ENCODE assay signal across 9 mouse cellular contexts in genomic region chr5:120322031-120322731, GRCm38 (mm10).
DNase-seq lines count a peak whose midpoint lies in the region; ATAC-seq lines count a peak whose summit lies in the region.
"Had no signal": no experiment of that assay in that cellular context is flagged by ENCODE, and none has a peak within 500 bp of the region (broad histone marks: within the 10 kb centered on the region; RNA-seq: fewer than 3 reads in every experiment).

No protein-coding gene starts in this region.

- peak overlapping the region; percentile 75 for H3K27ac ChIP-seq in hindbrain, embryonic 11.5 days (ENCODE audit: low read depth, low read length)
- H3K27ac ChIP-seq in midbrain, embryonic 14.5 days (replicated peaks; ENCODE audit: low read depth, low read length) = peak overlapping the region; percentile 58

- peak overlapping the region; percentile 19 for H3K4me3 ChIP-seq in hindbrain, embryonic 11.5 days (ENCODE audit: low read depth, low read length)
- peak overlapping the region; percentile 16 for H3K4me3 ChIP-seq in midbrain, embryonic 14.5 days (replicated peaks; ENCODE audit: low read depth, low read length)

- under 1% methylated on average over 30 of the region's 30 CpGs for WGBS in hindbrain, embryonic 11.5 days
- 1% methylated on average over 30 of the region's 30 CpGs for WGBS in midbrain, embryonic 14.5 days

- no peaks in the 10 kb centered on the region; the same call in 1 of the 2 replicates for H3K4me1 ChIP-seq in hindbrain, embryonic 11.5 days (replicated peaks; ENCODE audit: control insufficient read depth, insufficient read depth, low read length)
- peaks cover 13% of the 10 kb centered on the region for H3K4me1 ChIP-seq in midbrain, embryonic 14.5 days (ENCODE audit: control insufficient read depth, insufficient read depth, low read length)

- ATAC-seq in hindbrain, embryonic 11.5 days (ENCODE audit: low FRiP score) = peak; percentile 72
- peak; percentile 70 for ATAC-seq in midbrain, embryonic 14.5 days (ENCODE audit: low FRiP score, low TSS enrichment)

- intact Hi-C loops in heart, postnatal 14 days (cut with DNase I) = no loop called here

- H3K27me3 ChIP-seq in hindbrain, embryonic 11.5 days (ENCODE audit: control insufficient read depth, insufficient read depth, low read length) = no peaks in the 10 kb centered on the region; the same call in 1 of the 2 replicates
- peaks cover 30% of the 10 kb centered on the region; the same call in 1 of the 2 replicates for H3K27me3 ChIP-seq in midbrain, embryonic 14.5 days (ENCODE audit: control insufficient read depth, insufficient read depth, low read length)

- H3K4me2 ChIP-seq in hindbrain, embryonic 11.5 days (replicated peaks; ENCODE audit: low read depth, low read length) = peak overlapping the region; percentile 44
- peak overlapping the region; percentile 52 for H3K4me2 ChIP-seq in midbrain, embryonic 14.5 days (ENCODE audit: low read length)

- no peaks in the 10 kb centered on the region for H3K9me3 ChIP-seq in hindbrain, embryonic 11.5 days (ENCODE audit: control insufficient read depth, low read length)
- no peaks in the 10 kb centered on the region for H3K9me3 ChIP-seq in midbrain, embryonic 14.5 days (ENCODE audit: control insufficient read depth, low read length)

- H3K9ac ChIP-seq in hindbrain, embryonic 11.5 days (ENCODE audit: low read depth, low read length) = peak overlapping the region; percentile 52
- peak overlapping the region; percentile 50 for H3K9ac ChIP-seq in midbrain, embryonic 14.5 days (replicated peaks; ENCODE audit: low read length)

- no peaks in the 10 kb centered on the region for H3K36me3 ChIP-seq in hindbrain, embryonic 11.5 days (ENCODE audit: control insufficient read depth, insufficient read depth, low read length)
- H3K36me3 ChIP-seq in midbrain, embryonic 14.5 days (ENCODE audit: control insufficient read depth, insufficient read depth, low read length) = no peaks in the 10 kb centered on the region

- DNase-seq in heart, adult 11 months = peak; percentile 58
- no peak for DNase-seq in heart, postnatal 14 days
- peak; percentile 31 for DNase-seq in ZHBTc4 (ENCODE audit: low read depth, low spot score)
- DNase-seq in hindbrain, embryonic 11.5 days (ENCODE audit: low spot score) = peak; percentile 69
- DNase-seq in midbrain, embryonic 14.5 days = peak; percentile 75
- no peak for DNase-seq in adrenal gland, postnatal 14 days
- no peak for DNase-seq in right cerebral cortex, adult 2 months (ENCODE audit: low spot score in 2 of 2)
- DNase-seq in adrenal gland, postnatal 36 days = no peak
- DNase-seq: kidney, postnatal 14 days had no signal

Comparison
In these comparisons a context has a peak if more than half of its experiments do, and no peak if none do; other contexts are left out.
1. DNase-seq: peak in heart, adult 11 months (single experiment), ZHBTc4 (single experiment), hindbrain, embryonic 11.5 days (single experiment) and midbrain, embryonic 14.5 days (single experiment); none in heart, postnatal 14 days (0 of 2), adrenal gland, postnatal 14 days (single experiment), right cerebral cortex, adult 2 months (0 of 2) and adrenal gland, postnatal 36 days (0 of 2).